Mouse (Mus musculus): ENCODE measurements around the gene Vamp2. TPM values are rescaled to one million over a fixed set of nuclear protein-coding genes. Genes with fewer than 3 reads are reported as not detected.
"Not testable (repeated sequence)": the region's sequence is repeated elsewhere in the genome, so short reads cannot be mapped to it uniquely, and the experiment has no call there.

The Vamp2 gene
- polyA plus RNA-seq, 1 experiment = 319 TPM

DNA sequence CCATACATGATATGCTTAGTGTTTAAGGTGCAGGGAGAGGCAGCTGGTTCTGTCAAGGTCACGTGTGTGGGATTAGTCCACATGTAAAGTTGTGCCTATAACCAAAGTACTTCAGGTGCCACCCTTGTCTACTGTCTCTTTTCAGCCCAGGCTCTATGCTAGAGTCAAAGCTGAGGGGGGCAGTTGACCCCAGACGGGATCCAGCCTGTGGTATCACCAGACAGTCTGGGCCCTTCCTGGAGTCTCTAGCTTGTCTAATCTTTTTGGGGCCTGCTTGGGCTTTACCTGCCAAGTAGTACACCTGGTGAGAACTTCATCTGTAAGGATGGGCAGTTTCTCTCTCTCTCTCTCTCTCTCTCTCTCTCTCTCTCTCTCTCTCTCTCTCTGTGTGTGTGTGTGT, 693 bp upstream of the Vamp2 start:
- no peak for TF ChIP-seq CTCF (IDR thresholded peaks at IDR 0.05; ENCODE audit: borderline replicate concordance, extremely low read depth, insufficient read depth, insufficient read length)
- TF ChIP-seq POLR2A (IDR thresholded peaks at IDR 0.05; ENCODE audit: borderline replicate concordance, extremely low read depth, insufficient read depth, insufficient read length, poor library complexity, severe bottlenecking) = no peak

DNA sequence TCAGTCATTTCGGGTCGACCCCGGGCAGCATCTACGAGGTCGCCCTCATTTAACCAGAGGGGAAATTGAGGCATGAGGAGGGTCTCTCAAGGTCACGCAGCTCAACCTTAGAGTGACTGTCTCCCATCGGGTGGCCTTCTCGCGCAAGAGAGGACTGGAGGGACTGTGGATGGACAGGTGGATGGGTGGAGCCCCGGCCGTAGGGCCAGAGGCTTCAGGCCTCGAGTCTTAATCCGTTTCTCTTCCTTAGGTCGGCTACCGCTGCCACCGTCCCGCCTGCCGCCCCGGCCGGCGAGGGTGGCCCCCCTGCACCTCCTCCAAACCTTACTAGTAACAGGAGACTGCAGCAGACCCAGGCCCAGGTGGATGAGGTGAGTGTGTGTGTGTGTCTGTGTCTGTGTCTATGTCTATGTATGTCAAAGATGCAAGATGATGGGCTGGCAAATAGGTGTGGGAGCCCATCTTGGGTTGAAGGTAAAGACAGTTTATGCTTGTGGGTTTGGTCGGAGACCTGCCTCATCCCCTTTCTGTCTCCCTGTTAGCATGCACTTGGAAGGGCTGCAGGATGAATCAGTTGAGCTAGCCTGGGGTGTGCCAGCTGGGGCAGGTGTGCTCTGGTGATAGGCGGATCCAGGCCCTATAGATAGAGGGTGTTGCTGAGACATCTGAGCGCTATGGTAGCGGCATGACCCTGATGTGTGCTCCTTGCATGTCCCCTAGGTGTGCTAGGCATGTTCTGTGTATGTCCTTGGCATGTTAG, 746 bp downstream of the Vamp2 start:
- peak; percentile 25 for DNase-seq (ENCODE audit: low read depth)
- TF ChIP-seq POLR2A (IDR thresholded peaks at IDR 0.05; ENCODE audit: borderline replicate concordance, extremely low read depth, insufficient read depth, insufficient read length, poor library complexity, severe bottlenecking) (no peak), CTCF (IDR thresholded peaks at IDR 0.05; ENCODE audit: borderline replicate concordance, extremely low read depth, insufficient read depth, insufficient read length) (no peak)

More for the DNA sequence above, 693 bp upstream of the Vamp2 start:
- peak; percentile 1 for DNase-seq (ENCODE audit: low read depth)

DNA sequence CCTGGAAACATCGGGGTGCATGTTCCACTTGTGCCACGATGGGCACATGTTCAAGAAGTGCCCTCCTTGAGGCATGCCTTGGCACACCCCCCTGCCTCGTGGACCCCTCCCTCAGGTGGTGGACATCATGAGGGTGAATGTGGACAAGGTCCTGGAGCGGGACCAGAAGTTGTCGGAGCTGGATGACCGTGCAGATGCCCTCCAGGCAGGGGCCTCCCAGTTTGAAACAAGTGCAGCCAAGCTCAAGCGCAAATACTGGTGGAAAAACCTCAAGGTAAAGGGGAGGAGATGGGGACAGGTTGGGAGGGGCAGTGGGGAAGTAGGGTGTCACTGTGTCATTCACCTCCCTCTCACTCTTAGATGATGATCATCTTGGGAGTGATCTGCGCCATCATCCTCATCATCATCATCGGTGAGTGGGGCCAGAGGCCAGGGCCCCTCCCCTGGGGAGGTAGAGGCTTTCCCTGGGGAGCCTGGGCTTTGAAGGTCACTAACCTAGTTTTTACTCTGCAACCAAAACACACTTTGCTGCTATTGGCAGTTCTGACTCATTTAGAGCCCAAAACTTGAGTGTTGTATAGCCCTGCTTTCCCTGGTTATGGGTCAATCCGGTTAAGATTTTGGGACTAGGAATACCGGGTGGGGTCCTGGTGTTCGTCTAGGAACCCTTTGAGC, 1.5 kb downstream of the Vamp2 start:
- TF ChIP-seq CTCF (IDR thresholded peaks at IDR 0.05; ENCODE audit: borderline replicate concordance, extremely low read depth, insufficient read depth, insufficient read length) = no peak
- no peak for TF ChIP-seq POLR2A (IDR thresholded peaks at IDR 0.05; ENCODE audit: borderline replicate concordance, extremely low read depth, insufficient read depth, insufficient read length, poor library complexity, severe bottlenecking)
- DNase-seq (ENCODE audit: low read depth) = no peak

DNA sequence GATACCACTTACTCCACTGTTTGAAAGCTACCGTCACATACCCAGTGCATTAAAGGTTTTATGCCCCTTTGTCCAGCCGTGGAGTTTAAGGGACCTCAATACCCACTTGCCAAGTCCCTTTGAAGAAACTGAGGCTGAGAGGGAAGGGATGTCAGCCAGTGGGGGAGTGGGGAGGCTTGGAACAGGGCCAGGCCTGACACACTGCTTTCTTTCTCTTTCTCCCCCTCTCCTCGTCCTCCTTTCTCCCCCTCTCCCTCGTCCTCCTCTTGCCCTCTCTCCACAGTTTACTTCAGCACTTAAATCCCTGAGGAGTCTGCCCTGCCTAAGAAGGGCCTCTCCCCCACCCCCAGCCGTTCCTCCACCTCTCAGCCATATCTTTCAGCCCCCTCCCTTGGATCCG, 2.1 kb downstream of the Vamp2 start:
- TF ChIP-seq CTCF (IDR thresholded peaks at IDR 0.05; ENCODE audit: borderline replicate concordance, extremely low read depth, insufficient read depth, insufficient read length) = no peak
- no peak for TF ChIP-seq POLR2A (IDR thresholded peaks at IDR 0.05; ENCODE audit: borderline replicate concordance, extremely low read depth, insufficient read depth, insufficient read length, poor library complexity, severe bottlenecking)
- no peak for DNase-seq (ENCODE audit: low read depth)

DNA sequence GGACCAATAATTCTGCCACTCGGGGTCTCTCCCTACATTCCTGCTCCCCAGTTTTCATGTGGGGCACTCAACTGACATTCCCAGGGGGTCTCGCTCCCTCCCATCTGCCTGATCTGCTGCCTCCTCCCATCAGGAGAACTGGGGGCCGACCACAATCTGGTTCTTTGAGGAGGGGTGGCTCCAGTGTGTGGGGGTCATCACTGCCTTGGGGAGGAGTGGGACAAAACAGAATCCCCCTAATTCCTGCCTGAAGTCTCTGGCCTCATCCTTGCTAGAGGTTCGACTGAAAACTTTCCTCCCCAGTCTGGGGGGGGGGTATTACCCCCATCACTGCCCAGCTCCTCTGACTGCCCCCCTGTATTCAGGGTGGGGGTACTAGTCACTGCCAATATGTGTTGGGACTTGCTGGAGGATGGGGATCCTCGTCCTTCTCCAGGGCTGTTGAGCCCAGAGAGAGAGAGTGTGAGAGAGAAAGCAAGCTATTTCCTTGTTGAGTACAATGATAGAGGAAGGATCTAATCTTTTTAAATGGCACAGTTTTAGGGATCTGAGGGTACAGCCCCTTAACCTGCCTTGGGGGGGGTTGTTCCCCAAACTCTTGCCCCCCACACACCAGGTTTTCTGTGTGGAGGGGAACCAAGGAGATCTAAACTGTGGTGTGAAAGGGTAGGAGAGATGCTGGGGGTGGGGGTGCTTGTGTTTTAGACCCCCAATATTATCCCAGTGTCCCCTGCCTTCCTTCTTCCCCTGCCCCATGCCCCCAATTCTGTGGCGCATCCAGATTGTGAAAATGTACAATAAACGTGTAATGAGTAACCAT, 3.5 kb downstream of the Vamp2 start:
- TF ChIP-seq CTCF (IDR thresholded peaks at IDR 0.05; ENCODE audit: borderline replicate concordance, extremely low read depth, insufficient read depth, insufficient read length) (no peak), POLR2A (IDR thresholded peaks at IDR 0.05; ENCODE audit: borderline replicate concordance, extremely low read depth, insufficient read depth, insufficient read length, poor library complexity, severe bottlenecking) (no peak)
- no peak for DNase-seq (ENCODE audit: low read depth)

DNA sequence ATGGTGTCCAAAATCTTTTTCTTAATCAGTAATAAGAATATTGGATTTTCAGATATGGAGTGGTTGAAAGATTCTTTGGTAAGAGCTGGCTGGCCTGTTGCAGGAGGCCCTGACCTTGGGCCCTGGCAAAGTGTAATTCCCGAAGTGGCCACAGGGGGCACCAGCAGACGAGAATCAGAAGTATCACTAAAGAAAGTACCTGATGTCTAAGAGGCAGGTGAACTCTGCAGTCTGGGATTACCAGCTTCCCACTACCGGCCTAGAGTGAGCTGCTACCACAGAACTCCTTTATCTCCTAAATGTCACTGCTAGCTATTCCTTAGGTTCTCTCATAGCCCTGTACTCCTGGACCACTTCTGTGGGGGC, 4.1 kb downstream of the Vamp2 start:
- no peak for TF ChIP-seq POLR2A (IDR thresholded peaks at IDR 0.05; ENCODE audit: borderline replicate concordance, extremely low read depth, insufficient read depth, insufficient read length, poor library complexity, severe bottlenecking)
- peak; percentile 86 for TF ChIP-seq CTCF (IDR thresholded peaks at IDR 0.05; ENCODE audit: borderline replicate concordance, extremely low read depth, insufficient read depth, insufficient read length)
- peak; percentile 69 for DNase-seq (ENCODE audit: low read depth)

DNA sequence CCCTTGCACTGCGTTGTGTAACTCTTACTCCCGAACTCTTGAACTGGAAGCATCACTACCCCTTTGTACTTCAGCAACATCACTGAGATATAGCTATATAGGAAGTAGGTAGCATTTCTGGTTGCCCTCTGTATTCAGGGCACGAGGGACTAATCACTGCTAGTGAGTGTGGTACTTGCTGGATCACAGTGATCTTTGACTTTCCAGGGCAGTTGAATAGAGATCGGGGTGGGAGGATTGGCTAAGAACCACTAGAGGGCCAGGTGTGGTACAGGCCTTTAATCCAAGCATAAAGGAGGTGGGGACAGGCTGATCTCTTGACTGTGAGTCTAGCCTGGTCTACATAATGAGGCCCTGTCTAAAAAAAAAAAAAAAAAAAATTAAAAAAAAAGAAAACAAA, 4.6 kb downstream of the Vamp2 start:
- DNase-seq (ENCODE audit: low read depth) = no peak
- TF ChIP-seq CTCF (IDR thresholded peaks at IDR 0.05; ENCODE audit: borderline replicate concordance, extremely low read depth, insufficient read depth, insufficient read length) (peak; percentile 18; the same call in 1 of the 2 replicates), POLR2A (IDR thresholded peaks at IDR 0.05; ENCODE audit: borderline replicate concordance, extremely low read depth, insufficient read depth, insufficient read length, poor library complexity, severe bottlenecking) (no peak)

DNA sequence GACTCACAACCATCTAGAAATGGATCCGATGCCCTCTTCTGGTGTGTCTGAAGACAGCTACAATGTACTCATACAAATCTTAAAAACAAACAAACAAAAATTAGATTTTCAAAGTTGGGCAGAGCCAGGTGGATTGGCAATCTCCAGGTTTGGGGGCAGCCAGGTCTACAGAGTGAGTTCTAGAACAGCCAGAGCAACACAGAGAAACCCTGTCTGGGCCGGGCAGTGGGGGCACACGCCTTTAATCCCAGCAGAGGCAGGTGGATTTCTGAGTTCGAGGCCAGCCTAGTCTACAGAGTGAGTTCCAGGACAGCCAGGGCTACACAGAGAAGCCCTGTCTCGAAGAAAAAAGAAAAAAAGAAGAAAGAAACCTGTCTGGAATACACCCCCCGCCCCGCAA, 5.6 kb downstream of the Vamp2 start:
- not testable (repeated sequence) for DNase-seq (ENCODE audit: low read depth)

DNA sequence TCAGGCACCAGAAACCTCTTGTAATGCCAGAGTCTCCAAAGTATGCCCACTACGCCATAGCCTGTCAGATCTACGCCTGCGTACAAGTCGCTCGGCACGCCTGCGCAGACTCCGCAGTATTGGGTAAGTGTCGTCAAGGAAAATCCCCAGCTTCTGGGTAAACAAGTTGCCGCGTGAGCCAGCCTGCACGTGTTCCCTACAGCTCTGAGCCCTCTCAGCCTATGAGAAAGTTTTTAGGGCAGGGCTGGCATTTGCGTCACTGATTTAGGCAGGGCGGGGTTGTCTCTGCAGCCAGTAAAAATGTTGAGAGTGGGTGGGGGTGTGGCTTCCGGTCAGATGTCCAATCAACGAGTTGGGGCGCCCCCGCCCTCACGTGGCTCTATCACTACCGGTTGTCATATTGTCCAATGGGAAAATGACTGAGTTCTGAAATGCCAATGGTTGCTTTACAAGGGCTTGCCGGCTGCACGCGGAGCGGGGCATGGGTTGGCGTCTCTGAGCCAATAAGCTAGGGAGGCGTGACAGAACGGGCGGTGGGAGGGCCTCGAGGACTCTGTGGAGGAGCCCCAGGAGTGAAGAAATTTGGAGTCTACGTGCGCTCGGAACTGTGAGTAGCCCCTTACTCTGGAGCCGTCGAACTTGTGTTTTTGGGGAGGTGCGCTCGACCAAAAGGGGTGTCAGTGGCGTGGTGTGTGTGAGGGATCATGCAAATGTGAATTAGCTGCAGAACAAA, 6.6 kb downstream of the Vamp2 start, which contains the start of gene Per1:
Per1 (plus strand) TSS at position 521 of the 733 bp plus-strand sequence.
- peak; percentile 100 for DNase-seq (ENCODE audit: low read depth)
- TF ChIP-seq CTCF (IDR thresholded peaks at IDR 0.05; ENCODE audit: borderline replicate concordance, extremely low read depth, insufficient read depth, insufficient read length) (no peak), POLR2A (IDR thresholded peaks at IDR 0.05; ENCODE audit: borderline replicate concordance, extremely low read depth, insufficient read depth, insufficient read length, poor library complexity, severe bottlenecking) (no peak)

DNA sequence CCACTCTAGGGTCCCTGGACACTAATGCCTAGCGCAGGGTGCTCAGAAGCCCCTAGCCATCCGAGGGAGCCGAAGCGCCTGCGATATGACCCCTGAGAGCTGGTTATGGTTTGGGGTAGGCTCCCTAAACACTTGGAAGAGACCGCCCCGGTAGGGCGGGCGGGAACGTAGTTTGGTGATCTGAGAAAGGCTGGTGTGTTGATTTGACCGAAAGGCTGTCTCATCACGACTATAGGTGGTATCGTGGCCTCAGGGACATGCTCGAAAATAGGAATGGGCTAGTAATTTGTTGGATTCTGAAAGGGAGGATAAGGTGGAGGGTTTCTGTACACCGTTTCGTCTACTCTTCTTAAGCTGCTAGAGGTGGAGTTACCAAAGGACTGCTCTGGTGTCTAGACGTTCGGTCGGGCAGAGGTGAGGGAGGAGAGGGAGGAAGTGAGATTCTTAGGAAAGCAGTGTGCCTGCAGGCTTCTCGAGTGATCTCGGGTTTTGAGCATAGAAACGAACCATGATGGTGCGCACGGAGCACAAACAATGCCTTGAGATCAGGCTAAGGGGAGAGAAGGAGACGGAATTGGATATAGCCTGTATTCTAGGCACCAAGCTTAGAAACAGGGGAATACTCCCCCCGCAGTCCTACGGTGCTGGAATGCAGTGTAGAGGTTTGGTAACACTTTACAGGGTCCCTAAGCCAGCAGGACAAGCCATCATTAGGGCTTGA, 7.4 kb downstream of the Vamp2 start:
- no peak for TF ChIP-seq CTCF (IDR thresholded peaks at IDR 0.05; ENCODE audit: borderline replicate concordance, extremely low read depth, insufficient read depth, insufficient read length)
- TF ChIP-seq POLR2A (IDR thresholded peaks at IDR 0.05; ENCODE audit: borderline replicate concordance, extremely low read depth, insufficient read depth, insufficient read length, poor library complexity, severe bottlenecking) = no peak
- DNase-seq (ENCODE audit: low read depth) = peak; percentile 11
